Mouse (Mus musculus): ENCODE data around the gene Cry2.

DNA sequence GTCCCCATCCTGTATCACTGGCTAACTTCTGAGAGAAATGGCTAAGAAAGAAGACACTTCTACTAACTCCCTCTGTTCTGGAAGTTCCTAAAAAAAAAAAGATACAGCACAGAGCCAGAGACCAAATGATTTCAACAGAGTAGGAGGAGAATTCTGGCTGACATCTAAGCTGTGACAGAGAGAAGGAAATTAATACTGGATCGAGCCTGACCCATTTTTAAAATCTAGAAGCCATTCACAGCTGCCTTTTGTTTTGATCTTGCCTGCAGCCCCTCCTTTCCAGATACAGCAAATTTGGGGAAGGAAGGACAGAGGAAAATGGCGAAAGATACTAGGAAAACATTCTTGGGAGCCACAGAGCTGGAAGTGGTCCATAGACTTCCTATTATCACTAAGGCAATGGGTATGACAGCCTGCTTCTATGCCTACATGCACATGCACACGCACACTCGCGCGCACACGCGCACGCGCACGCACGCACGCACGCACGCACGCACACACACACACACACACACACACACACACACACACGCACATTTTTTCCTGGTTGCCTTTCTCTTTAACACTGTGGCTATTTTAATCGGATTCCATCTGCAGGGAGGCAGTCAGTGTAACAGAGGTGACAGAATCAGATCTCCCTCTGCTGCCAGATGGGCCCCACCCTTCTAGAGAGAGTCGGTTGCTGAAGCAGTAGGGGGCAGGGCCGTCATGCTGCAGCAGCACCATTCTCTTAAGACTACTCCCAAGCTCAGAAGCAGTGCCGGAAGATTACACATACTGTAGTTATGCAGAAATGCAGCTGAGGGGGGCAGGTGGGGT, 2.9 kb downstream of the Cry2 start:
- no peak for TF ChIP-seq CTCF (IDR thresholded peaks at IDR 0.05; ENCODE audit: control insufficient read depth, insufficient read depth, insufficient replicate concordance, low read depth, low read length)
- TF ChIP-seq POLR2A (IDR thresholded peaks at IDR 0.05; ENCODE audit: control insufficient read depth, low read depth, low read length), result no peak

Data from testis, adult 2 months (tissue).